Mouse (Mus musculus): ENCODE results near the gene Pced1a.

Pced1a gene

DNA sequence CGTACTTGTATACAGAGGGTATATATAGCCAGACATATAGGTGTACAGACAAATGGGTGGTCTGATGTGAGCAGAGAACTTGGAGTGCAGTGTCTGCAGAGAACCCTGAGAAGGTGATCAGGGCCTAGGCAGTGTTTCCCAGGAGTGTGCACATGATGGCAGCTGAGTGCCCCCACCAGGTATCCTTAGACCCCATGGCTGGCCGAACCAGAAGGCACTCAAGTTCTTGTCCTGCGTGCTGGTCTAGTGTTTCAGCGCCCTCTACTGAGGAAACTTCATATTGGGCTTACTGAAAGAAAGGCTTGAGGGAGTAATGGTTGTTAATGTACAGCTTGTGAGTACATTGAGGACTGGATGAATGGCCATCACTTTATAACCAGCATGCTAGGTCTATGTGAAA is 8.7 kb upstream of the Pced1a start:
- 14% methylated on average over 4 of the region's 4 CpGs for WGBS

DNA sequence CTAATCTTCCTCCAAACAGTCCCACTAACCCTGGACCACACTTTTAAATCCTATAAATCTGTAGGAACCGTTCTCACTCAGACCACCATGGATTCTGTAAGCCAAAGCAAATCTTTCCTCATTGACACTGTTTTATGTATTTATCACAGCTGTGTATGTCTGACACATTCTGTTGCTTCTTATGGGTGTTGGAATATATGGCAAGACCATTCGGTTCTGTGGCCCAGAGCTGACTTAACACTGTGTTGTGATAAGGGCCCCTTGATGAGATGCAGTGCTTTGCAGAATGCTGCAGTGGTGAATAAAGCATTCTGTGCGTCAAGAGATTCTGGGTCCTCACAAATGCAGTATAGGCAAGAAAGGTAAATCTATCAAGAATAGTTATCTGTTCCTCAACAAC is 7.7 kb upstream of the Pced1a start:
- WGBS: 65% methylated on average over 3 of the region's 3 CpGs

DNA sequence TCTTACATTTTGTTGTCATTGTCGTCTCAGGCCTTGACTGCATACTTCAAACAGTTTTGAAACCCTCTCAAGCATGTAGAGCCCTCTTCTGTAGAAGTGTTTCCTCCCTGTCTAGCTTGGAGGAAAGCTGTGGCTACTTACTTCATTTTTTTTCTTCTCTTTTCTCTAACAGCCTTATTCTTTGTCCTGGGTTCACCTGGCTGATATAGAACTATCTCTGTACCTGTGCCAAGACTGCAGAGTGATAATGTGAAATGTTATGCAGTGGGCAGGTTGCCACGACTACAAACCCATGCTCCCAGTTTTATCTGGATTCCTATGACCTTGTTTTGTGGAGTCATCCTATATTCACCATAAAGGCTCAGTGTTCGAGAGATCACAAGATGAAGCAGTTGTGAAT is 6.0 kb upstream of the Pced1a start:
- 65% methylated on average over 3 of the region's 3 CpGs for WGBS

DNA sequence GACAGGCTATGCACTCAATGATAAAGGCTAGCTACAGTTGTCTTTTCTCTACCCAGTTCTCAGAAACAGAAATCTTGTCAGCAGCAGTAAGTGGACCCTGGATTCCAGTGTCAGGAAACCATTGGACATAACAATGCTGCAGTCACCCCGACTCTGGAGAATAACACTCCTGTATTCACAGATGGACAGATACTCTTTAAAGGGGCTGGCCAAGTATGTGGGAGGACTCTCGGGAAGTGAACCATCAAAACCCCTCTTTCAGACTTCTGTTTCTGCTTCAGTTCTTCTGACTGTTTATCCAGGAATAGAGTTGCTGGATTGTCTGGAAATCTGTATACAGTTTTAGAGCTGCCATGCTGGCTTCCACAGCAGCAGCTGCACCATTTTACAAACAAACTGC is 5.3 kb upstream of the Pced1a start:
- WGBS: 31% methylated on average over 2 of the region's 2 CpGs

DNA sequence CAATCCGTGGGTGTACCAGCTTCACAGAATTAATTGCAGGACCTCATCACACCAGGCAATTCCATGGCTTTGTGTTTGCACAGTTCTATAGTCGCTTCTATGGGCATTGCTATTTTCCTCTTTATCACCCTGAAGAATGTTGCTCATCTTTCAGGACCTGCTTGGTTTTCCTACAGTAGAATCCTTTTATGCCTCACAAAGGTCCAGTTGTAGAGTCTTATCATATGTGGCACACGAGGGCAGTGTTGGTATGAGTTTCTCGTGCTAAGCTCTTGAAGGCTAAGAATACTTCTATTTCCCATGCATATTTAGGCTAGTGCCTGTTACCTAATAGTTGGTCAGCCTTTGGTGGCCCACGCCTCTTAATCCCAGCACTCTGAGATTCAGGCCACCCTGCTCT is 611 bp upstream of the Pced1a start:
- 14% methylated on average over 5 of the region's 5 CpGs for WGBS

DNA sequence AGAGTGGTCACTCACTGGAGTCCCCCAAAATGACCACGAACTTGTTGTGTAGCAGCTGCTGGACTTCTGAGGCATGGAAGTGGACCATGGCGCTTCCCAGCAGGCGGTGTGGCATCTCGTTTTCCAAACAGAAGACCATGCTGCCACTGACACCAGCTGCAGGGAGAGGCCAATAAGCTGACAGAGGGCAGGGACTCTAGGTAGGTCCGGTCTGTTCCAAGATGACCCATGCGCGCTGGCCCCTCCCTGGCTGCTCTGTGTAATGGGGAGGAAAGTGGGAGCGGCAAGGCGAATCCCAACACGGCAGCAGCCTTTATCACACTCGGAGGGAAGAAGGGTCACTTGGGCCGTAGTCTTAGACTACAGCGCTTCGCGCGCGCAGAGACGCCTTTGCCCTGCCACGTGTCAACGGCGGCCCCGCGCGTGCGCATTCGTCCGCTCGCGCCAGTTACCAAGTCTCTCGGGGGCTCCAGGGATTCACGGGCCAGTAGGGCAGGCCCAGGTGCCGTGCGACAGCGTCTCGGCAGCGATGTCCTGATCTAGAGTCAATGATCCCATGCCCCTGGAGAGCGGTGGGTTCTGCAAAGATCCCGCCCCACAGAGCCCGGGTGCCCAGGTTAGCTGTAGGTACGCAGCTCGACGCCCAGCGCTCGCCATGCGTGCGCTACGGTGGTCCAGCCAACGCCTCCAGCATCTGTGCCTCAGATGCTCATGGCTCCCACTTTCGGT is 940 bp downstream of the Pced1a start:
- WGBS: 11% methylated on average over 49 of the region's 49 CpGs

DNA sequence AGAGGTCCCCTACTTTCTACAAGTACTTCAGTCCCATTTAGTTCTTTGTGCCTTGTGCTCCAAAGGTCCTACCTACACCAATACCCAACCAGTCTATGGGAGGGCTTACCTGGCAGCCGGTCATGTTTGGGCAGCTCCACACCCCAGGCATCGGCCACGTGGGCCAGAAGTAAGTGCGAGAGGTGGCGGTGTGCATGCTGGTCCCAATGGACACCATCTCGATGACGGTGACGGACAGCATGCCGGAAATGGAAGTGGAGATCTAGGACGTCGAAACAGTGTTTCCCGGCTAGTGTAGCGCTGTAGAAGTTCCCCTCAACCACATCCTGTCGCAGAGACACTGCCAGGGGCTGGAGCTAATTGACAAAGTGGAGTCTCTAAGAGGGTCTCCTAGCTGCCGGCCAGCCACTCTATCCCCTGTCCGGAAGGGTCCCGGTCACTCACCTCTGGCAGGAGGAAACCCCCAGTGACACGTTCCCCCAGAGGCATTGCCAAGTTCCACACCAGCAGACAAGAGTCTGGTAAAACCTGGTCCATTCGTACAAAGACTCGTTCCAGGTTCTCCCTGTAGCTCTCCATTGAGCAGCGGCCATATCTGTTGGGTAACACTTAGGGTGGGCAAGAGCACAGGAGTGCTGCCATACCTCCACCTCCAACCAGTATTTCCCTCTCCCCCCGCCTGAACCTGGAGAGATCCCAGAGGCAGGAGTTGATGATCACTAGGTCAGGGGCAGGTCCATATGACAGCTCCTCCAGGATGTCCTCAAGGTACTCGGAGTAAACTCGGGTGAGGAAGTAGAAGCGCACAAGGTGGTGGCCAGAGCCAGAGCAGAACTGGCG is 2.5 kb downstream of the Pced1a start:
- WGBS: 96% methylated on average over 26 of the region's 26 CpGs

DNA sequence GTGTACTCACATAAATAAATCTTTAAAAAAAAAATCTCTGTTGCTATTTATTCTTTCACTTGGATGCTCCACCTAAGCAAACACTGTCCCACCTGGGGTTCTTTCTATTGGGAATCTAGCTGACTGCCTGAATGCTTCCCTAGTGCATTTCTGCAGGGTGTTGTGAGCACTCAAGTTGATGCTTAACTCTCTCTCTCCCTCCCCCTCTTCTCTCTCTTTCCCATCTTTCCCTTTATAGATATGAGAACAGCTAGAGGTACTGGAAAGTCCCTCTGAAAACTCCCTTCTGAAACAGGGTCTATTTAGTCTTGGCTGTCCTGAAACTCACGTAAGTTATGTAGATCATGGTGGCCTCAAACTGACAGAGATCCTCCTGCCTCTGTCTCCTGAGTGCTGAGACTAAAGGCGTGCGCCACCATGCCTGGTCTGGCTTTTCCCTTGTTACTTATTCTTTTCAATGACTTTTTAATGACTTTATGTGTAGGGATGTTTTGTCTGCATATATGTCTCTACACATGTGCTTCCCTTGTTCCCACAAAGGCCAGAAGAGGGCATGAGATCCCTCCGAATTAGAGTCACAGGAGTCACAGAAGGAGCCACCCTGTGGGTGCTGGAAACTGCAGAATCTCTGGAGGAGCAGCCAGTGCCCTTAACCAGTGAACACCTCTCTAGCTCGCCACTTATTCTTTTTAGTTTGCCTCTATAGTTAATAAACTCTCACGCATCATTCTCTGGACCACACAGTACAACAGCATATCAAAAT is 10.2 kb downstream of the Pced1a start:
- 80% methylated on average over 6 of the region's 6 CpGs for WGBS

DNA sequence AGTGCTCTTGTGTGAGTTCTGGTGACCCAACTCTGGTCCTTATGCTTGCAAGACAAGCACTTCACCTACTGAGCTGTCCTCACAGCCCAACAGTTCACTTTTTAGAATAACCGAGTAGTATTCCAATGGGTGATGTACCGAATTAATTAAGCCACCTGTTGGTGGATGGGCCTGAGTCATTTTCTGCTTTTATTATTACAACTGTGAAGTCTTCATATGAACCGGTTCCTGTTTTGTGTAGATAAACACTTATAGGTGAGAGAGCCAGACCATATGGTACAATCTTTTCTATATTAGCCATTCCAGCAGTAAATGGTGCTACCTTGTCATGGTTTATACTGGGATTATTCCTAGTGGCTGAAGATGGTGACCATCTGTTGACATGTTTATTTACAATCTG is 11.7 kb downstream of the Pced1a start:
- 78% methylated on average over 3 of the region's 3 CpGs for WGBS

DNA sequence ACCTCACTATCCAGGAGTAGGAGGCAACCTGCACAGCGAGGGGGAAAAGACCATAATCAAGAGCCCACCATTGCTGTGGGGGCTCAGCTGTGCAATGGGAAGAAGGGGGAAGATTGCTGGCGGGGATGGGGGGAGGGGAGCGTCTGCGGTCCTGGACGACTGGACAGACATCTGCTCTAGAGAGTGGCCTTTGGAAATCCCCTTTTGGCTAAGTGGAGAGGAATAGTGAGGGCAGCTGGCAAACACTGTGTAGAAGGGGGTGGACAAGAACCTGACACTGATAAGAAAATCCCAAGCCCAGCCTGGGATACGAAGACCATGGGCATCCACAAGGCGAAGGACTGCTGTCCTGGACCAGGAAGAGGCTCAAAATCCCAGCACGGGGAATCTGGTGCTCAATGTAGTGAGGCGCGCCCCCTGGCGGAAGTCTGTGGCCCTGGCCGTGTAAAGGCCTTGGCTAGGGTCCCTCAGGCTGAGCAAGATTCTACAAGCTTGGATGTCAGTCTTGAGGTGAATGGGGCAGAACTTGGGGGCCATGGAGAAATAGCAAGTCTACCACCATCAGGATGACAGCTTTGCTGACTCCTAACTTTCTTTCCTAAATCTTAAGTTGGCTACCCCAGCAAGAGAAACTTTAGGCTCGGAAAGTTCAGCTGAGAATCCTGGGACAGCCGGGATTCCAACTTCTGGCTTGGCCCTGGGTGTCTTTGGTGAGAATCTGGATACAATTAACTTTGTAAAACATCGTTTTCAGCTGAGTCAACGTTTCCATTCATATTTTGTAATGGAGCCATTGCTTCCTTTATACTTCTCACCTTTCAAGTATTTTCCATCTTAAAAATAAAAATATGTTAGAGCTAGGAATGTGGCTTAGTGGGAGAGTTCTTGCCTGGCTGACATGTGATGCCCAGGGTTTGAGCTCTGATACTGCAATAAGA is 12.7 kb downstream of the Pced1a start:
- whole genome bisulfite sequencing: 40% methylated on average over 16 of the region's 16 CpGs

DNA sequence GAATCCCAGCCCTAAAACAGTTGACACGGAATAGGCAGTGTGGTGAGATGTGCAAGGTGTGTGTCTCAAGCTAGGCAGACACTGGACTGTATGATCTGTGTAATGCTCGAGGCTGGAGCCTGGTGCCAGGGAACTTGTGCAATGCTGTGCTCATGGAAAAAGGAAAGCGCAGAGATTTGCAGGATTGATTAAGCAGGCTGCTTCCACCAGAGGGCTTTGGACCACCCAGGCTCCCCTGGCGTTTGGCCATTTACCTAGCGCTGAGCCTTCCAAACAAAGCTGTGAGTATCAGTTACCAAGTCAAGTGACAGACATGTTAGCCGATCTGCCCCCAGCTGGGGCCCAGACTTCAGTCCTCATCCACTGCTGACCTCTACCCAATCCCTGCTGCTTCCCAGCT is 16.3 kb downstream of the Pced1a start:
- WGBS: 58% methylated on average over 6 of the region's 6 CpGs

DNA sequence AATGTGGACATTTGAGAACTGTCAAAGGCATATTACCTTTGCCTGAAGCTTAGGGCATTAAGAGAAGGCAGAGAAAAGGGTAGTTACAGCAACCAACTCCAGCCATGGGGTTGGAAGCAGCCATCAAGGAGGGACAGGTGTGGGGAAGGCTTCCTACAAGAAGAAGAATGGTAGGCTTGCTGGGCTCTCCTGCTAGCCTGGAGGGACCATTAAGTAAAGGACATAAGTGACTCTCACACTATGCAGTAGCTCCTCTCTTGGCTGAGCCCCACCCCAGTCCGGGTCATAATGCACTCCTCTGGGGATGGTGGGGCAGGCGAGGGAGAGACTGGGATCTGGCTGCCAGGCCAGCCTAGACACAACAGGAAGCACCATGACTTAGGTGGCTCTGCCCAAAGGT is 18.3 kb downstream of the Pced1a start, which contains the start of gene Tmem239:
TSS of gene Tmem239 (plus strand) at position 301 of the 400 bp plus-strand sequence.
- 88% methylated on average over 2 of the region's 2 CpGs for WGBS

DNA sequence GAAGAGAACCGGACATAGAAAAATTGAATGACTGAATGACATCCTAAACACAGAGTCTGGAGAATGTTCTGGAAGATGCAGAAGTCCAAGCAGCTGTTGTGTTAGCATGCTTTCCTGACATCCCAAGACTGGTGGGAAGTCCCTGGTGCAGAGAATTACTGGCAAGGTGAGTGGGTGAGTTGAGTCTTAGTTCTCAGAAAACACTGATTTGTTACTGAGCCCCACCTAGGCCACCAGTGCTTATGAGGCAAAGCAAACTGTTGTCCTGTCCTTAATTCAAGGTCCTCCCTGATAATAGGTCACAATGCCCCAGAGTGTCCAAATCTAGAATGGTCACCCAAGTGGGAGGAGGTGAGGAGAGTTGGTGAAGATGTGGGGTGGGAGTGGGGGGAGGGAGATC is 19.6 kb downstream of the Pced1a start, which contains the start of the genes Gm28372 and 1700020A23Rik:
TSS of gene Gm28372 (plus strand) at position 301 of the 400 bp plus-strand sequence.
TSS of gene 1700020A23Rik (plus strand) at position 321 of the 400 bp plus-strand sequence.
- 94% methylated on average over 1 of the region's 1 CpGs for WGBS

DNA sequence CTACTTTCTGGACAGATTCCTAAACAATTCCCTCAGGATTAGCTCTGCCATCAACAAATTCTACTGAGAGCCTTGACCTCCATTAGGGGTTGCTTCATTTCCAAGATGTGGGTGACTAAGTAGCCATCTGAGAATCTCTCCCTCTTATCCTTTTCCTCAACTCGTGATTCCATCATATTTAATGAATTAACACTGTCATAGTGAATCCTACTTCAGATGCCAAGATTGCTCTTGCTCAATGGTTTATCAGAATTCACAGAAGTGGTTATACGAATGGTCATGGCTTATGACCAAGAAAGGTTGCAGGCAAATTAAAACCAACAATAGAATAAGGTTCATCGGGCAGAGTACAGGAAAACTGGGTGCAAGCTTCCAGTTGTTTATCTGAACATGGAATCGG is 22.6 kb downstream of the Pced1a start:
- WGBS: 82% methylated on average over 4 of the region's 4 CpGs

DNA sequence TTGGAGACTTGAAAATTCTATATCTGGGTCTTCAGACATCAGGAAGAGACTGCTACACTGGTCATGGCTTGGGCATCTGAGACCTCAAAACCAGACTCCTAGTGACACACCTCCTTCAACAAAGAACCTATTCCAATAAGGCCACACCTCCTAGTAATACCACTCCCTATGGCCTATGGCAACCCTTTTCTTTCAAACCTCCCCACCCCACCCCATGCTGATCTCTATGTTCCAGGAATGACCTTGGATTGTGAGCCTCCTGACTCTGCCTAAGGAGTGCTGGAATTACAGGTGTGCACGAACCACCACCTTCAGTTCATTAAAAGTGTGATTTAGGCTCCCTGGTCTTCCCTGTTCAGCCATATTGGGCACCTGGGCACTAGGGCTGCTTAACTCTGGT is 24.5 kb downstream of the Pced1a start:
- WGBS: 89% methylated on average over 1 of the region's 1 CpGs

DNA sequence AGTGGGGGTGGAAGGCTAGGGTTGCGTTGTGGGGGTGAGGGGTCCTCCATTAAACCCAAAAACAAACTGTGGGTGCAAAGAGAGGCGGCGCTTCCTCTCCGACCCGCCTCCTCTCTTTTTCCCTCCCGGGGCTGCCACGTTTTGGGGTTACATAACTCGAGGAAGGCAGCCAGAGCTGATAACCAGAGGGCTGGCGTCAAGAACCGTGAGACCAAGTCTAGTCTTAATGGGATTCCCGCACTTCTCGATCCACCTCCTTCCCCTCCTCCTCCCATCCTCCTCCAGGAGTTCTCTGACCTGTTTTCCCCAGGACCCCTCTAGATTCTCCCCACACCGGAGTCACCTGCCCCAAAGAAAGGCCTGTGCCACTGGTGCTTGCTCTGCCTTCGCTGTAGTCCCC is 26.4 kb downstream of the Pced1a start:
- 29% methylated on average over 14 of the region's 14 CpGs for WGBS

DNA sequence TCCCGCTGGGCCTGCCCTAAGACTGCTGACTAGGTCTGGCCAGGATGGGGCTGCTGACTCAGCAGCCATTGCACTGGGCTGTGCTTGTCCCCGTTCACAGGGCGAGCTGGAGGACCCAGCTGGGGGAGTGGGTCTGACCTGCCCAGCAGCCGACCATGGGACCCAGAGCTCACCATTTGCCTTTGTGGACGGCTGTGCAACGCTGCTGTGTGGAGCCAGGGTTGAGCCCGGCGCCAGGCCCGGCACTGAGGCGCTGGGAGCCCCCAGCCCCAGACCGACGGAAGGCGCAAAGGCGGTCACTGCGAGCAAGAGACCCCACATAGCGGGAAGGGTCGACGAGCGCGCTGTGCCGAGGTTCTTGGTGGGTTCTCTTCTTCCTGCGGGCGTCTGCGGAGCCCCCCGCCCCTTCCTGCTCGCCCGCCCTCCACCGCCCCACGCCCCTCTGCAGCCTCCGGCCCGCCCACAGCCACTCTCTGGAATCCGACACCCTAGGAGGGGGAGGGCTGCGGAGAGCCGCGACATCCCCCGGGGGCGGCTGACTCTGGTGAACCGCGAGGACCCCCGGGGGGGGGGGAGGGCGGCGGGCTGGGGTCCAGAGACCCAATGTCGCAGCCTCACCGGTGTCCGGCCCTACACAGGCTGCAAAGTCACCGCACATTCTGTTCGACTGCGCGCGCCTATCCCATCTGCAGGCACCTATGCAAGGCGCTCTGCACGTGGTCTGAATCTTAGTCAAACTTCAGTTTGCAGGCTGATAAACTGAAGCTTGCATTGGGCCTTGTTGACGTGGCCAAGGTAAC is 27.1 kb downstream of the Pced1a start, which contains the start of gene Cpxm1:
TSS of gene Cpxm1 (minus strand) at position 389 of the 800 bp plus-strand sequence.
- 6% methylated on average over 51 of the region's 53 CpGs for WGBS

DNA sequence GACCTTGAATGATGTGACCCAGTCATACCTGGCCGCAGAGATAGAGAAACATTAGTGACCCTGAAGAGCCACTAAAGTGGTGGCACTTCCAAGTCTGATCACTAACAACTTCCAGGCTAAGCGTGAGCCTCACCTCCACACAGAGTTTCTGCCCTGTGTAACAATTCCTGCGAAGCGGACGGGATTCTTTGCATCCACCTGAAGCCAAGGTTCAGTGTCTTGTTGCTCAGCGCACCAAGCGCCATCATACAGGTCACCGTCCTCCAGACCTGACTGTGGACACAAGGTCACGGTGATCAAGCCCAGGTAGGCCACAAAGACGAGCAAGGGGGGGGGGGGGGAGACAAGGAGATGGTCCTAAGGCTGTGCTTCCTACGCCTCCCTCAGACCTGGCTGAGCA is 28.8 kb downstream of the Pced1a start:
- WGBS: 96% methylated on average over 11 of the region's 11 CpGs

DNA sequence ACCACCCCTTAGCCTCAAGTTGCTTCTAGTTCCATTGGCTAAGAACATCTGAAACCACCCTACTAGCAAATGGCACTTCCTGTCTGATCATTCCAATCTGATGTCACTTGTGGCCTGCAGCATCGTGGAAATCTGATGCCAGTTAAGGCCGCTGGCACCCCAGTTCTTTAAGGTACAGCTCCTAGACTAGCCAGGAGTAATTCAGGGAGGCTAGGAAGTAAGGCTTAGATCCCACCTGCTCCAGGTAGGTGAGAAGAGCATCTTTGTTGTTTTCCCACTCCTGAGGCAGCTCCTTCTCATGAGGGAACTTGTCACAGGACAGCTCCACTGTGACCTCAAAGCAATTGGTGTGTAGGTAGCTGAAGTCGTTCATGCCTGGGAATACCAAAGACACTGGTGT is 31.7 kb downstream of the Pced1a start:
- 88% methylated on average over 3 of the region's 3 CpGs for WGBS

DNA sequence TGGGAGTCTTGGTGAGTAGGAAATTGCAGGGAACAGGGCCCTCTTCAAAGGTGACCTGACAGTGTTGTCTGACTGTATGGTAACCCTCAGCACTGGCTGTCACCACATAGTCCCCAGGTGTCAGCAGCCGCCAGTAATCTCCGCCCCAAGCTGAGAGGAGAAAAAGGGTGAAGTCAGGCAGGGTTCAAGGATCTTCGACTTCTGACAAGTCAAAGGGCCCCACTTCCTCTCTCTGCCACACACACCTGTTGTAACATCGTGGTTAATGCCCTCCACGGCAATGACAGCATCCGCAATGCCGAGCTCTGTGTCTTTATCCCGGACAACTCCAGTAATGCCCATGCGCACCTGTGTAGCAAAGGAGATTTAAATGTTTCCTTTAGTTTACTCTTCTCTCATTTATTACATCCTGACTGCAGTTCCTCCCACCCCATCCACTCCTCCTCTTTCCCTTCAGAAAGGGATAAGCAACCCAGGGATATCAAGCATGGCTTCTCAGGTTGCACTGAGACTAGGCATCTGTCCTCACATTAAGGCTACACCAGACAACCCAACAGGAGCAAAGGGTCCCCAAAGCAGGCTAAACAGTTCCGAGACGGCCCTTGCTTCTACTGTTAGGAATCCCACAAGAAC is 33.4 kb downstream of the Pced1a start:
- WGBS: 91% methylated on average over 11 of the region's 11 CpGs

Data from cerebral cortex, adult 2 months (tissue).